Mouse (Mus musculus) heart, embryonic 10.5 days (tissue): ENCODE results near the gene Camk1d. TPM values are rescaled to one million over a fixed set of nuclear protein-coding genes. Genes with fewer than 3 reads are reported as not detected.

Experiments
- DNase-seq: peaks from one replicate; pipeline ENCODE4 v3.0.0-alpha.2; 2017; ENCODE audit warnings: low spot score
- H3K27ac ChIP-seq: fragments of 300-500 bp; sonication (generic); 2 replicates; pipeline ENCODE4 v1.5.1; 2016; ENCODE audit warnings: mild to moderate bottlenecking
- H3K27me3 ChIP-seq: fragments of 300-500 bp; sonication (generic); 2 replicates; pipeline ENCODE4 v1.6.1; 2016; ENCODE audit warnings: mild to moderate bottlenecking; ENCODE audit not compliant: poor library complexity, insufficient read depth, severe bottlenecking
- H3K36me3 ChIP-seq: fragments of 300-500 bp; sonication (generic); 2 replicates; pipeline ENCODE4 v1.6.1; 2016; ENCODE audit warnings: mild to moderate bottlenecking, moderate library complexity
- H3K4me1 ChIP-seq: fragments of 300-500 bp; sonication (generic); 2 replicates; pipeline ENCODE4 v1.6.1; 2016; ENCODE audit warnings: mild to moderate bottlenecking
- H3K4me3 ChIP-seq: fragments of 300-500 bp; sonication (generic); 2 replicates; pipeline ENCODE4 v1.5.1; 2016; ENCODE audit warnings: mild to moderate bottlenecking, moderate library complexity
- H3K9me3 ChIP-seq: fragments of 300-500 bp; sonication (generic); 2 replicates; pipeline ENCODE4 v1.6.1; 2016; ENCODE audit warnings: mild to moderate bottlenecking, moderate library complexity
- WGBS: fragments of 180-500 bp; shearing (Covaris S2); methylation state at CpG from one replicate; pipeline ENCODE4 v1.1.7; 2016; 5-methylcytosine and 5-hydroxymethylcytosine counted together
- polyA plus RNA-seq: library from polyadenylated mRNA; unstranded; fragments of >200 nt; fragmentation: Nextera tagmentation; extraction: Ambion mirVana; gene quantifications from 2 replicates; pipeline ENCODE4 v1.2.1, GENCODE M21; 2016

Camk1d gene
- polyA plus RNA-seq, 1 experiment from 2014 or later, result 1.1 TPM

DNA sequence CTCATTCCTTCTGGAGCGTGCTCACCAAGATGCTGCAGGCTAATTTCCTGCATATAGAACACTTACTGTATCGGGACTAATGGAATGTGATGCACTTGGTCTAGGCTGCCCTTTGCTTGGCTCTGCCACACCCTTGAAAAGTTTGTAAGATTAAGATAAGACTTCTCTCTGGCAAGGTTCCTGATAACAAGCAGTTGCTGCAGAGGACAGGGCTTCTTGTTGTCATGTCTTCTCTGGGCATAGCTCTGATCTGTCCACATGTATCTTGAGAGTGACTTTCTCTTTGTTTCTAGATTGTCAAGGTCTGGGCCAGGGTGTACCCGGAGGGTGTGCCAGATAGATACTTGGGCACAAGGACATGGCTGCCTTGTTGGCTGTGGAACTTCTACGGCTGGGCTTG is 398.1 kb downstream of the Camk1d start:
- Histone ChIP-seq H3K9me3 (no peaks in the 10 kb centered on the region), H3K27ac (no peak overlapping the region), H3K4me3 (no peak overlapping the region), H3K27me3 (no peaks in the 10 kb centered on the region), H3K36me3 (no peaks in the 10 kb centered on the region), H3K4me1 (no peaks in the 10 kb centered on the region)
- no peak for DNase-seq
- 79% methylated on average over 4 of the region's 4 CpGs for WGBS

DNA sequence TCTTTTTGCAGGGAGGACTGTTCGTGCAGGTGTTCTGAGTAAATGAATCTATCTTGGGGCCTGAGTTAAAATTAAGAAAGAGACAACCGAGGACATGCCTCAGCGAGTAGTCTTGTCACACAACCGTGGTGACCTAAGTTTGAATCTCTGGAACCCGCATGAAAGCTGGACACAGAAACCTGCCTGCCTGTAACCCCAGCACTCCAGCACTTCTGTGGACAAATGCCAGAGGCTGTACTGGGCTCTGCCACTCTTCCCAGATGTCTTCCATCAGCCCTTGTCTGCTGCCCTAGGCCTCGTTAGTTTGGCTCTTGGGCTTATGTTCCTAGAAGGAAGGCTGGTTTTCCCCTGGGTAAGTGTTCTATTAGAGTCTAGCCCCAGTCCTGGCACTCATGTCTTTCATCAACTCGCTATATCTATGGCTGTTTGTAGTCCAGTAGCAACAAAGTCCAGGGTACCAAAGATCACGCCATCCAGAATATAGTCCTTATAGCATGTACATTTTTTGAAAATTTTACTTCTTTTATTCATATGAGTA is 399.0 kb downstream of the Camk1d start:
- no peak for DNase-seq
- Histone ChIP-seq H3K27me3 (no peaks in the 10 kb centered on the region), H3K36me3 (no peaks in the 10 kb centered on the region), H3K4me3 (no peak overlapping the region), H3K9me3 (no peaks in the 10 kb centered on the region), H3K4me1 (no peaks in the 10 kb centered on the region), H3K27ac (no peak overlapping the region)
- WGBS, result 79% methylated on average over 8 of the region's 8 CpGs

- 49% methylated on average over 9 of the region's 9 CpGs for WGBS
- Histone ChIP-seq H3K27ac (no peak overlapping the region), H3K9me3 (no peaks in the 10 kb centered on the region), H3K4me3 (no peak overlapping the region), H3K27me3 (no peaks in the 10 kb centered on the region), H3K36me3 (no peaks in the 10 kb centered on the region), H3K4me1 (no peaks in the 10 kb centered on the region)
- no peak for DNase-seq
These were observed 399.7 kb downstream of the Camk1d start for GRCm38 (mm10) chr2:5314530-5315166.

DNA sequence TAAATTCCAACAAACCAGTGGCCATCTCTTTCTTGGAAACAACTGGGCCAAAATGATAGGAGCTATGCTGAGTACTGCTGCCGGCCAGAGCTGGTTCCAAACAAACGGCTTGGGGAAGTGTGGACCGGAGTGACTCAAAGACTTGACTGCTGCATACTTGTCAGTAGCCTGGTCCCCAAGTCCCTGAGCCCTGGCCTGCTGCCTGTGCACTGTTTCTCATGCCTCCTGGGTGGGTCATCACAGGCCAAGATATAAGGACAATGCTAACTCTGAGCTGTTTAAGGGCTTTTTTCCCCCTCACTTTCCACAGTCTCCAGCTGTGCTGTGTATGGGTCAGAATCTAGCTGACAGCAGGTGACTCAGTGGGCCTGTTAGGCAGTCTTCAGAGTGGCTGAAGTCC is 409.2 kb downstream of the Camk1d start:
- Histone ChIP-seq H3K9me3 (no peaks in the 10 kb centered on the region), H3K4me3 (no peak overlapping the region), H3K4me1 (no peaks in the 10 kb centered on the region), H3K36me3 (no peaks in the 10 kb centered on the region), H3K27me3 (no peaks in the 10 kb centered on the region), H3K27ac (no peak overlapping the region)
- 70% methylated on average over 3 of the region's 3 CpGs for WGBS
- no peak for DNase-seq

- no peaks in the 10 kb centered on the region for H3K36me3 ChIP-seq
- 91% methylated on average over 12 of the region's 12 CpGs for WGBS
- H3K4me1 ChIP-seq, result no peaks in the 10 kb centered on the region
- H3K9me3 ChIP-seq, result no peaks in the 10 kb centered on the region
- DNase-seq, result no peak
- no peak overlapping the region for H3K4me3 ChIP-seq
- H3K27ac ChIP-seq, result no peak overlapping the region
- H3K27me3 ChIP-seq, result no peaks in the 10 kb centered on the region
These were observed 409.9 kb downstream of the Camk1d start for GRCm38 (mm10) chr2:5304451-5304850.

- Histone ChIP-seq H3K4me1 (no peaks in the 10 kb centered on the region), H3K27me3 (no peaks in the 10 kb centered on the region), H3K27ac (no peak overlapping the region), H3K4me3 (no peak overlapping the region), H3K9me3 (no peaks in the 10 kb centered on the region), H3K36me3 (no peaks in the 10 kb centered on the region)
- WGBS, result 90% methylated on average over 12 of the region's 12 CpGs
- no peak for DNase-seq
These were observed 413.0 kb downstream of the Camk1d start for GRCm38 (mm10) chr2:5301286-5301685.

DNA sequence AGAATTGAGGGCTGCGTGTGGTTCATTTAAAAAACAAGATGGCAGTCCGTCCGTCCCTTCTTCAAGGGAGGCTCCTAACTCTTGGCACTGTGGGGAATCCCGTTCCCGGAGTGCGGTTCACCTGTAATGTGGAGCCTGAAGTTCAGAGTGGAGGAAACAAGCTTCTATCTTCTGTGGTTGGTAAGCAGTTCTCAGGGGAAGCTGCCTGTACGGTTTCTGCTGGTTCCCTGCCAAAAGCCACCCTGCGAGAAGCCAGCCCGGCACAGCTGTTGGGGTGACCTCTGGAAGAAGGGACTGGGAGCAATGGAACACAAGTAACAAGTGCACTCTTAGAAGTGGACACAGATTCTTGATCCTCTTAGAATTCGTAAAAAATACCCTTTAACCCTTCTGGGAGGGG is 416.2 kb downstream of the Camk1d start:
- no peaks in the 10 kb centered on the region for H3K36me3 ChIP-seq
- no peak overlapping the region for H3K4me3 ChIP-seq
- no peaks in the 10 kb centered on the region for H3K9me3 ChIP-seq
- WGBS, result 86% methylated on average over 10 of the region's 10 CpGs
- no peaks in the 10 kb centered on the region for H3K27me3 ChIP-seq
- no peak overlapping the region for H3K27ac ChIP-seq
- no peaks in the 10 kb centered on the region for H3K4me1 ChIP-seq
- peak; percentile 67 for DNase-seq

DNA sequence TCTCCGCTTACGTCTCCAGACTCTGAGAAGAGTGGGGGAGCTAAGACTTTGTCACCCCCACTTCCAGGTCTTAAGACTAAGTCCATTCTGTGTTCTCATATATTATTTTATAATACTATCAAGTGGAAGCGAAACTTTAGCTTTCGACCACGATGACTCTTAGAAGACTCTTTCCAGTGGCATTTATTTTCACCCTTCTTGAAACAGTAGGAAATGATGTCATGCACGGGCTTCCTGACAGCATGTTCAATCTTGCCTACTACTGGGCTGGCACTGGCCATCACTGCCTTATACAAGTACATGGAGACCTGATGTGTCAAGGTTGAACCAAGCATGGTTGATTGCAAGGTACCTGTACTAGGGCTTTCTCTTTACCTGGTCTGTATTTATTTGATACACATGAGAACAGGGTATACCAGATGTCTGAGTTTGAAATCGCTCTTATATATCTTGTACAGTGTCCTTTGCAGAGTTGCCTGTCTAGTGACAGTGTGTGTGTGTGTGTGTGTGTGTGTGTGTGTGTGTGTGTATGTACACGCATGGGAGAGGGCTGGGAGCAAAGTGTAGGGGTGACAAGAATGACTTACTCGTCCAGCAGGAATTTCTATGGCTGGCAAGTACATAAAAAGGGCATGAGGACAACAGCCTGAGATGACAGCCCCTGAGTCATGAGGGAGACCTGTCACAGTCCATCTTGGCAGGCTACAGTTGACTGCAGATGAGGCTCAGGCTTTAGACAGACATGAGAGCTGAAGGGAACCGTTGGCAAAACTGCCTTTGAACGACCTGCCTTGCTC is 417.4 kb downstream of the Camk1d start:
- Histone ChIP-seq H3K27ac (no peak overlapping the region), H3K4me1 (no peaks in the 10 kb centered on the region), H3K36me3 (no peaks in the 10 kb centered on the region), H3K27me3 (no peaks in the 10 kb centered on the region), H3K9me3 (no peaks in the 10 kb centered on the region), H3K4me3 (no peak overlapping the region)
- peak; percentile 61 for DNase-seq
- WGBS, result 83% methylated on average over 11 of the region's 11 CpGs

DNA sequence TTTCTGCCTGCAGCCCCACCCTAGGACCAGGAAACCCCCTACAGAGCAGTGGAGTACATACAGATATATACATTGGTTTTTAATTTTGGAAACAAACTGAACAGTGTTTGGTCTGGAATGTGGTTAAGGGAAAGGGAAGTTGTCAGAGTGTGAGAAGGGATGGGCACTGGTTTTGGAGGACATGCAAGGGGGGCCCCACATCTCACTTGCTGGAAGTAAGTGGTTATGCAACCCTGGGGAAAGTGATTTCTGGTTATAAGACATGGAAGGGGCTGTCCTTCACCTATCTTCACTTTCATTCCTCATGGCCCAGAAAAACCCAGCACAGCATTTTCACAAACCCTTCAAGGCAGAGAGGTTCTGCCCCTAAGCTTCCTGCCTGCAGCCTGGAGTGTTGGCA is 419.2 kb downstream of the Camk1d start:
- peaks cover 9% of the 10 kb centered on the region; the same call in 1 of the 2 replicates for H3K4me1 ChIP-seq
- peak; percentile 42 for DNase-seq
- no peaks in the 10 kb centered on the region for H3K36me3 ChIP-seq
- H3K4me3 ChIP-seq, result no peak overlapping the region
- no peak overlapping the region for H3K27ac ChIP-seq
- no peaks in the 10 kb centered on the region for H3K27me3 ChIP-seq
- no peaks in the 10 kb centered on the region for H3K9me3 ChIP-seq

- Histone ChIP-seq H3K4me1 (peaks cover 9% of the 10 kb centered on the region; the same call in 1 of the 2 replicates), H3K4me3 (no peak overlapping the region)
- DNase-seq, result peak; percentile 38
These were observed 419.9 kb downstream of the Camk1d start for GRCm38 (mm10) chr2:5294451-5294850.

DNA sequence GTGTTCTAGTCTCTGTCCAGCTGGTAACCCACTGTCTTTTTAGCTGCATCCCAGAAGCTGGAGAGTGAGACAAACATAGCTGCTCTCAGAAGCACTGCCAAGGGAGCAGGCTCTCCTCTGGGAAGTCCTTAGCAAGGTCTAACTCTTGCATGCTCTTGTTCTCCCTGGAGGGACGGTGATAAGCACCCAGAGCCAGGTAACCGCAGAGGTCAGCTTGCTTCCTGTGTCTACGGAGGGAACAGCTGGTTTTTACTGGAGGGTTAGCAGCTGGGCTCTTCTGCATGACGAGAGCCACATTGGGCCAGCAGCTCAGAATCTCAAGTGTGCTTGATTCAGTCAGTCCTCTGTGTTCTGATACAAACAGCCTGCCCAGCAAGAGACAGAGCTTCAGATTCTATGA is 425.7 kb downstream of the Camk1d start:
- H3K27me3 ChIP-seq, result no peaks in the 10 kb centered on the region
- WGBS, result 53% methylated on average over 4 of the region's 4 CpGs
- no peaks in the 10 kb centered on the region for H3K36me3 ChIP-seq
- H3K4me3 ChIP-seq, result no peak overlapping the region
- peaks cover 9% of the 10 kb centered on the region; the same call in 1 of the 2 replicates for H3K4me1 ChIP-seq
- DNase-seq, result no peak
- H3K9me3 ChIP-seq, result no peaks in the 10 kb centered on the region
- no peak overlapping the region for H3K27ac ChIP-seq

More at GRCm38 (mm10) chr2:5294451-5294850, 419.9 kb downstream of the Camk1d start:
- no peaks in the 10 kb centered on the region for H3K9me3 ChIP-seq
- no peak overlapping the region for H3K27ac ChIP-seq
- 71% methylated on average over 5 of the region's 5 CpGs for WGBS
- H3K36me3 ChIP-seq, result no peaks in the 10 kb centered on the region
- no peaks in the 10 kb centered on the region for H3K27me3 ChIP-seq

DNA sequence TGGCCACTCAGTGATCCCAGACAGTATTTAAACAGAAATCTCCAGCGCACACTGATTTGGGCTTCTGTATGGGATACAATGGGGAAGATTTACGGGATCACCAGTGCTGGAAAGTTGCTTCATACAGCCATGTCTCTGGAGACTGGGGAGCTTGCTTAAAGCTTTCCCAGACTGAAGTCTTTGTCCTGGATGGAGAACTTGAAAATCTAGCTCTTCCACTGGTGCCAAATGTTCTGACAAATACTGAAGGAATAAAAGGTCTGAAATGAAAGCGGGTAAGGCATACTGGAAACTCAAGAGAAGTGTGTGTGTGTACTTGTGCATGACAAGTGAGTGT is 427.3 kb downstream of the Camk1d start:
- Histone ChIP-seq H3K27me3 (no peaks in the 10 kb centered on the region), H3K27ac (no peak overlapping the region), H3K9me3 (no peaks in the 10 kb centered on the region), H3K4me1 (peaks cover 9% of the 10 kb centered on the region; the same call in 1 of the 2 replicates), H3K4me3 (no peak overlapping the region), H3K36me3 (no peaks in the 10 kb centered on the region)
- WGBS, result 89% methylated on average over 3 of the region's 3 CpGs
- DNase-seq, result no peak

GRCm38 (mm10) chr2:5286189-5287043 is 427.9 kb downstream of the Camk1d start:
- H3K27ac ChIP-seq, result no peak overlapping the region
- DNase-seq, result no peak
- no peak overlapping the region for H3K4me3 ChIP-seq
- no peaks in the 10 kb centered on the region for H3K27me3 ChIP-seq
- peaks cover 9% of the 10 kb centered on the region; the same call in 1 of the 2 replicates for H3K4me1 ChIP-seq
- WGBS, result 77% methylated on average over 5 of the region's 5 CpGs
- H3K36me3 ChIP-seq, result no peaks in the 10 kb centered on the region
- H3K9me3 ChIP-seq, result no peaks in the 10 kb centered on the region
